Mouse (Mus musculus): Measurements from ENCODE around the gene Tchh. TPM values are rescaled to one million over a fixed set of nuclear protein-coding genes. Genes with fewer than 3 reads are reported as not detected.
"Not testable (repeated sequence)": the region's sequence is repeated elsewhere in the genome, so short reads cannot be mapped to it uniquely, and the experiment has no call there.

Gene Tchh
- polyA plus RNA-seq, 1 experiment: 0.77 TPM

GRCm38 (mm10) chr3:93445165-93445705 lies 3.1 kb downstream of the Tchh start:
- no peak overlapping the region for H3K27ac ChIP-seq (ENCODE audit: control insufficient read depth, insufficient read depth, low read depth, low read length, poor library complexity)
- WGBS: 2% methylated on average over 36 of the region's 36 CpGs
- no peak for TF ChIP-seq POLR2A (IDR thresholded peaks at IDR 0.05; ENCODE audit: borderline replicate concordance, control insufficient read depth, low read depth, low read length)
- no peak for TF ChIP-seq CTCF (IDR thresholded peaks at IDR 0.05; ENCODE audit: control insufficient read depth, insufficient read depth, low read length)

GRCm38 (mm10) chr3:93446128-93446755 lies 4.1 kb downstream of the Tchh start:
- TF ChIP-seq CTCF (IDR thresholded peaks at IDR 0.05; ENCODE audit: control insufficient read depth, insufficient read depth, low read length) (no peak), POLR2A (IDR thresholded peaks at IDR 0.05; ENCODE audit: borderline replicate concordance, control insufficient read depth, low read depth, low read length) (no peak)

More at GRCm38 (mm10) chr3:93445165-93445705, 3.1 kb downstream of the Tchh start:
- Histone ChIP-seq H3K4me1 (ENCODE audit: control insufficient read depth, insufficient read depth, low read length) (peaks cover 1% of the 10 kb centered on the region; the same call in 1 of the 2 replicates), H3K4me3 (replicated peaks; ENCODE audit: control insufficient read depth, low read depth, low read length) (no peak overlapping the region)

GRCm38 (mm10) chr3:93446756-93447137 lies 4.6 kb downstream of the Tchh start:
- not testable (repeated sequence) for H3K27ac ChIP-seq (ENCODE audit: control insufficient read depth, insufficient read depth, low read depth, low read length, poor library complexity); H3K4me1 ChIP-seq (ENCODE audit: control insufficient read depth, insufficient read depth, low read length); H3K4me3 ChIP-seq (replicated peaks; ENCODE audit: control insufficient read depth, low read depth, low read length)
- WGBS: 3% methylated on average over 32 of the region's 32 CpGs

More at GRCm38 (mm10) chr3:93446128-93446755, 4.1 kb downstream of the Tchh start:
- H3K4me3 ChIP-seq (replicated peaks; ENCODE audit: control insufficient read depth, low read depth, low read length): no peak overlapping the region
- WGBS: 2% methylated on average over 54 of the region's 54 CpGs
- no peak overlapping the region for H3K27ac ChIP-seq (ENCODE audit: control insufficient read depth, insufficient read depth, low read depth, low read length, poor library complexity)
- peaks cover 1% of the 10 kb centered on the region; the same call in 1 of the 2 replicates for H3K4me1 ChIP-seq (ENCODE audit: control insufficient read depth, insufficient read depth, low read length)

GRCm38 (mm10) chr3:93447138-93447841 lies 5.2 kb downstream of the Tchh start:
- H3K4me1 ChIP-seq (ENCODE audit: control insufficient read depth, insufficient read depth, low read length): peaks cover 1% of the 10 kb centered on the region; the same call in 1 of the 2 replicates
- TF ChIP-seq CTCF (IDR thresholded peaks at IDR 0.05; ENCODE audit: control insufficient read depth, insufficient read depth, low read length): no peak
- no peak overlapping the region for H3K4me3 ChIP-seq (replicated peaks; ENCODE audit: control insufficient read depth, low read depth, low read length)
- under 1% methylated on average over 59 of the region's 59 CpGs for WGBS
- H3K27ac ChIP-seq (ENCODE audit: control insufficient read depth, insufficient read depth, low read depth, low read length, poor library complexity): no peak overlapping the region

- Histone ChIP-seq H3K4me1 (ENCODE audit: control insufficient read depth, insufficient read depth, low read length) (no peaks in the 10 kb centered on the region), H3K4me3 (replicated peaks; ENCODE audit: control insufficient read depth, low read depth, low read length) (no peak overlapping the region), H3K27ac (ENCODE audit: control insufficient read depth, insufficient read depth, low read depth, low read length, poor library complexity) (no peak overlapping the region)
- WGBS: 63% methylated on average over 3 of the region's 3 CpGs
- TF ChIP-seq POLR2A (IDR thresholded peaks at IDR 0.05; ENCODE audit: borderline replicate concordance, control insufficient read depth, low read depth, low read length) (no peak), CTCF (IDR thresholded peaks at IDR 0.05; ENCODE audit: control insufficient read depth, insufficient read depth, low read length) (no peak)
Measured at GRCm38 (mm10) chr3:93466556-93466955, 24.4 kb downstream of the Tchh start.

- WGBS: 78% methylated on average over 4 of the region's 4 CpGs
- H3K4me3 ChIP-seq (replicated peaks; ENCODE audit: control insufficient read depth, low read depth, low read length): no peak overlapping the region
- H3K4me1 ChIP-seq (ENCODE audit: control insufficient read depth, insufficient read depth, low read length): no peaks in the 10 kb centered on the region
- no peak overlapping the region for H3K27ac ChIP-seq (ENCODE audit: control insufficient read depth, insufficient read depth, low read depth, low read length, poor library complexity)
- TF ChIP-seq POLR2A (IDR thresholded peaks at IDR 0.05; ENCODE audit: borderline replicate concordance, control insufficient read depth, low read depth, low read length) (no peak), CTCF (IDR thresholded peaks at IDR 0.05; ENCODE audit: control insufficient read depth, insufficient read depth, low read length) (no peak)
Measured at GRCm38 (mm10) chr3:93467130-93467529, 25.0 kb downstream of the Tchh start.

- no peak within 1 kb of the TSS for H3K27ac ChIP-seq (ENCODE audit: control insufficient read depth, insufficient read depth, low read depth, low read length, poor library complexity)
- TF ChIP-seq POLR2A (IDR thresholded peaks at IDR 0.05; ENCODE audit: borderline replicate concordance, control insufficient read depth, low read depth, low read length) (no peak), CTCF (IDR thresholded peaks at IDR 0.05; ENCODE audit: control insufficient read depth, insufficient read depth, low read length) (no peak)
- WGBS: 44% methylated on average over 5 of the region's 5 CpGs
Measured at GRCm38 (mm10) chr3:93468561-93468960, 26.4 kb downstream of the Tchh start, which contains the start of gene Tchhl1. TSS of gene Tchhl1 (plus strand) at chr3:93468754.

GRCm38 (mm10) chr3:93469629-93470028 lies 27.5 kb downstream of the Tchh start:
- 32% methylated on average over 3 of the region's 3 CpGs for WGBS
- no peak for TF ChIP-seq CTCF (IDR thresholded peaks at IDR 0.05; ENCODE audit: control insufficient read depth, insufficient read depth, low read length)
- TF ChIP-seq POLR2A (IDR thresholded peaks at IDR 0.05; ENCODE audit: borderline replicate concordance, control insufficient read depth, low read depth, low read length): no peak
- no peak overlapping the region for H3K4me3 ChIP-seq (replicated peaks; ENCODE audit: control insufficient read depth, low read depth, low read length)
- no peaks in the 10 kb centered on the region for H3K4me1 ChIP-seq (ENCODE audit: control insufficient read depth, insufficient read depth, low read length)
- no peak overlapping the region for H3K27ac ChIP-seq (ENCODE audit: control insufficient read depth, insufficient read depth, low read depth, low read length, poor library complexity)

More at GRCm38 (mm10) chr3:93468561-93468960, 26.4 kb downstream of the Tchh start, which contains the start of gene Tchhl1:
- H3K4me3 ChIP-seq (replicated peaks; ENCODE audit: control insufficient read depth, low read depth, low read length): no peak within 1 kb of the TSS
- H3K4me1 ChIP-seq (ENCODE audit: control insufficient read depth, insufficient read depth, low read length): no peaks in the 10 kb centered on the region
